In genomic region chr2:144719294-144719693, GRCm38 (mm10) we compare ENCODE assay signal across 21 mouse cellular contexts.
A peak's percentile ranks its signal among the peaks of the same experiment; 100 is the strongest.
DNase-seq lines count a peak whose midpoint lies in the region; ATAC-seq and TF ChIP-seq lines count a peak whose summit lies in the region.
"Had no signal": no experiment of that assay in that cellular context is flagged by ENCODE, and none has a peak within 500 bp of the region (broad histone marks: within the 10 kb centered on the region; RNA-seq: fewer than 3 reads in every experiment).

No protein-coding gene starts in this region.

- 75% methylated on average over 5 of the region's 5 CpGs for WGBS in intestine, embryonic 14.5 days
- 74% methylated on average over 5 of the region's 5 CpGs for whole genome bisulfite sequencing in intestine, postnatal 0 days
- 78% methylated on average over 5 of the region's 5 CpGs for WGBS in midbrain, embryonic 10.5 days
- WGBS in midbrain, embryonic 14.5 days = 56% methylated on average over 5 of the region's 5 CpGs
- 55% methylated on average over 5 of the region's 5 CpGs for WGBS in embryonic facial prominence, embryonic 13.5 days
- WGBS in intestine, embryonic 16.5 days = 66% methylated on average over 5 of the region's 5 CpGs

- no peak overlapping the region for H3K4me2 ChIP-seq in intestine, embryonic 14.5 days (ENCODE audit: low read length)
- no peak overlapping the region for H3K4me2 ChIP-seq in intestine, postnatal 0 days (replicated peaks; ENCODE audit: low read depth)
- no peak overlapping the region for H3K4me2 ChIP-seq in midbrain, embryonic 14.5 days (ENCODE audit: low read length)
- H3K4me2 ChIP-seq in embryonic facial prominence, embryonic 13.5 days = no peak overlapping the region
- no peak overlapping the region for H3K4me2 ChIP-seq in intestine, embryonic 16.5 days (ENCODE audit: low read depth, low read length)
- H3K4me2 ChIP-seq: heart, embryonic 11.5 days; hindbrain, embryonic 15.5 days; liver, embryonic 13.5 days had no signal

- peaks cover 14% of the 10 kb centered on the region for H3K4me1 ChIP-seq in intestine, embryonic 14.5 days (replicated peaks; ENCODE audit: control insufficient read depth, insufficient read depth, low read length)
- no peaks in the 10 kb centered on the region for H3K4me1 ChIP-seq in intestine, postnatal 0 days (replicated peaks; ENCODE audit: control insufficient read depth, insufficient read depth, low read length)
- peaks cover 27% of the 10 kb centered on the region for H3K4me1 ChIP-seq in midbrain, embryonic 10.5 days
- H3K4me1 ChIP-seq in midbrain, embryonic 14.5 days (ENCODE audit: control insufficient read depth, insufficient read depth, low read length) = no peaks in the 10 kb centered on the region
- peaks cover 22% of the 10 kb centered on the region for H3K4me1 ChIP-seq in embryonic facial prominence, embryonic 13.5 days
- peaks cover 8% of the 10 kb centered on the region for H3K4me1 ChIP-seq in intestine, embryonic 16.5 days (ENCODE audit: control insufficient read depth, insufficient read depth, low read length)
- H3K4me1 ChIP-seq: liver, embryonic 13.5 days had no signal

- H3K4me3 ChIP-seq in intestine, embryonic 14.5 days (ENCODE audit: low read depth, low read length) = no peak overlapping the region
- no peak overlapping the region for H3K4me3 ChIP-seq in intestine, postnatal 0 days (ENCODE audit: low read depth, low read length)
- no peak overlapping the region for H3K4me3 ChIP-seq in midbrain, embryonic 10.5 days
- H3K4me3 ChIP-seq in midbrain, embryonic 14.5 days (replicated peaks; ENCODE audit: low read depth, low read length) = no peak overlapping the region
- H3K4me3 ChIP-seq in embryonic facial prominence, embryonic 13.5 days = no peak overlapping the region
- no peak overlapping the region for H3K4me3 ChIP-seq in intestine, embryonic 16.5 days (ENCODE audit: low read length)
- H3K4me3 ChIP-seq: gastrocnemius, adult 2 months; hindbrain, embryonic 15.5 days; layer of hippocampus, adult 2 months; liver, embryonic 13.5 days had no signal

- peak overlapping the region; percentile 30; the same call in 1 of the 2 replicates for H3K27ac ChIP-seq in intestine, embryonic 14.5 days (ENCODE audit: low read depth)
- no peak overlapping the region for H3K27ac ChIP-seq in intestine, postnatal 0 days (ENCODE audit: low read depth, low read length)
- peak overlapping the region; percentile 29 for H3K27ac ChIP-seq in midbrain, embryonic 10.5 days (replicated peaks)
- H3K27ac ChIP-seq in midbrain, embryonic 14.5 days (replicated peaks; ENCODE audit: low read depth, low read length) = no peak overlapping the region
- H3K27ac ChIP-seq in embryonic facial prominence, embryonic 13.5 days = peak overlapping the region; percentile 51; the same call in 1 of the 2 replicates
- peak overlapping the region; percentile 2; the same call in 1 of the 2 replicates for H3K27ac ChIP-seq in intestine, embryonic 16.5 days (ENCODE audit: low read length)
- H3K27ac ChIP-seq: gastrocnemius, adult 2 months; hindbrain, embryonic 15.5 days; layer of hippocampus, adult 2 months; liver, embryonic 13.5 days had no signal

- H3K27me3 ChIP-seq in intestine, embryonic 14.5 days (replicated peaks; ENCODE audit: control insufficient read depth, insufficient read depth, low read length) = no peaks in the 10 kb centered on the region
- H3K27me3 ChIP-seq in intestine, postnatal 0 days (replicated peaks; ENCODE audit: control insufficient read depth, insufficient read depth, low read length) = no peaks in the 10 kb centered on the region
- H3K27me3 ChIP-seq in midbrain, embryonic 10.5 days (ENCODE audit: low read depth, poor library complexity, severe bottlenecking) = no peaks in the 10 kb centered on the region
- H3K27me3 ChIP-seq in midbrain, embryonic 14.5 days (ENCODE audit: control insufficient read depth, insufficient read depth, low read length) = no peaks in the 10 kb centered on the region
- no peaks in the 10 kb centered on the region for H3K27me3 ChIP-seq in embryonic facial prominence, embryonic 13.5 days
- H3K27me3 ChIP-seq in intestine, embryonic 16.5 days (replicated peaks; ENCODE audit: control insufficient read depth, insufficient read depth, low read length) = no peaks in the 10 kb centered on the region
- H3K27me3 ChIP-seq: hindbrain, embryonic 15.5 days; liver, embryonic 13.5 days had no signal

- no peak for TF ChIP-seq CTCF in intestine, postnatal 0 days (IDR thresholded peaks at IDR 0.05; ENCODE audit: low read depth)

- no peaks in the 10 kb centered on the region for H3K9me3 ChIP-seq in intestine, embryonic 14.5 days (ENCODE audit: control insufficient read depth, low read length)
- no peaks in the 10 kb centered on the region for H3K9me3 ChIP-seq in intestine, postnatal 0 days (ENCODE audit: control insufficient read depth)
- no peaks in the 10 kb centered on the region for H3K9me3 ChIP-seq in midbrain, embryonic 10.5 days (replicated peaks)
- H3K9me3 ChIP-seq in midbrain, embryonic 14.5 days (ENCODE audit: control insufficient read depth, low read length) = no peaks in the 10 kb centered on the region
- H3K9me3 ChIP-seq in embryonic facial prominence, embryonic 13.5 days = no peaks in the 10 kb centered on the region
- H3K9me3 ChIP-seq in intestine, embryonic 16.5 days (ENCODE audit: control insufficient read depth, low read length) = no peaks in the 10 kb centered on the region
- H3K9me3 ChIP-seq: hindbrain, embryonic 15.5 days; liver, embryonic 13.5 days had no signal

- no peaks in the 10 kb centered on the region for H3K36me3 ChIP-seq in intestine, embryonic 14.5 days (ENCODE audit: control insufficient read depth, insufficient read depth, low read length)
- no peaks in the 10 kb centered on the region for H3K36me3 ChIP-seq in intestine, postnatal 0 days (ENCODE audit: control insufficient read depth, insufficient read depth)
- H3K36me3 ChIP-seq in midbrain, embryonic 10.5 days = no peaks in the 10 kb centered on the region
- no peaks in the 10 kb centered on the region for H3K36me3 ChIP-seq in midbrain, embryonic 14.5 days (ENCODE audit: control insufficient read depth, insufficient read depth, low read length)
- H3K36me3 ChIP-seq in embryonic facial prominence, embryonic 13.5 days = no peaks in the 10 kb centered on the region
- no peaks in the 10 kb centered on the region for H3K36me3 ChIP-seq in intestine, embryonic 16.5 days (ENCODE audit: control insufficient read depth, insufficient read depth, low read length)
- H3K36me3 ChIP-seq: hindbrain, embryonic 15.5 days; liver, embryonic 13.5 days had no signal

- no peak for DNase-seq in intestine, embryonic 14.5 days (ENCODE audit: low spot score)
- DNase-seq in midbrain, embryonic 10.5 days (ENCODE audit: low spot score) = no peak
- no peak for DNase-seq in midbrain, embryonic 14.5 days
- DNase-seq in urinary bladder, postnatal 14 days (ENCODE audit: low spot score) = no peak
- DNase-seq: B cell, adult 2 months; cerebellum, adult 9-10 months; gastrocnemius, adult 2 months; heart, postnatal 14 days; kidney, adult 2 months; kidney, postnatal 14 days; layer of hippocampus, postnatal 36 days; liver, embryonic 13.5 days; right cerebral cortex, postnatal 14 days; spleen, adult 18-20 months; thymus, adult 2 months had no signal

- no peak overlapping the region for H3K9ac ChIP-seq in intestine, embryonic 14.5 days (ENCODE audit: low read length)
- no peak overlapping the region for H3K9ac ChIP-seq in intestine, postnatal 0 days (ENCODE audit: low read depth, low read length)
- H3K9ac ChIP-seq in midbrain, embryonic 14.5 days (replicated peaks; ENCODE audit: low read length) = no peak overlapping the region
- no peak overlapping the region for H3K9ac ChIP-seq in embryonic facial prominence, embryonic 13.5 days
- no peak overlapping the region for H3K9ac ChIP-seq in intestine, embryonic 16.5 days (ENCODE audit: low read depth, low read length)
- H3K9ac ChIP-seq: hindbrain, embryonic 15.5 days; liver, embryonic 13.5 days had no signal

- no peak for ATAC-seq in intestine, embryonic 14.5 days (replicated peaks; ENCODE audit: low FRiP score, low TSS enrichment, low read depth)
- ATAC-seq in intestine, postnatal 0 days = no peak
- no peak for ATAC-seq in midbrain, embryonic 14.5 days (ENCODE audit: low FRiP score, low TSS enrichment)
- ATAC-seq in embryonic facial prominence, embryonic 13.5 days (ENCODE audit: insufficient number of reproducible peaks, insufficient read depth, low FRiP score, low TSS enrichment, low read depth) = no peak
- ATAC-seq in intestine, embryonic 16.5 days = peak; percentile 58; the same call in 1 of the 2 replicates

Comparison
In these comparisons a context has a peak if more than half of its experiments do, and no peak if none do; other contexts are left out.
1. H3K27ac ChIP-seq: peak in intestine, embryonic 14.5 days (single experiment), midbrain, embryonic 10.5 days (single experiment), embryonic facial prominence, embryonic 13.5 days (single experiment) and intestine, embryonic 16.5 days (single experiment); none in intestine, postnatal 0 days (single experiment) and midbrain, embryonic 14.5 days (single experiment).